Mouse (Mus musculus) kidney, embryonic 16.5 days (tissue): ENCODE results near the gene Gm10959. TPM values are rescaled to one million over a fixed set of nuclear protein-coding genes. Genes with fewer than 3 reads are reported as not detected.

Experiments used
- ATAC-seq: fragments of 200-750 bp; cut with Nextera tagmentation; 2 replicates; pipeline ENCODE4 v1.8.0; 2017; ENCODE audit warnings: moderate TSS enrichment; ENCODE audit not compliant: low FRiP score, low TSS enrichment
- H3K27ac ChIP-seq: fragments of 300-500 bp; sonication (generic); 2 replicates; pipeline ENCODE4 v1.5.1; 2014; ENCODE audit warnings: low read length
- H3K27me3 ChIP-seq: fragments of 300-500 bp; sonication (generic); 2 replicates; pipeline ENCODE4 v1.6.1; 2014; ENCODE audit warnings: low read length, control low read depth, mixed read lengths; ENCODE audit not compliant: insufficient read depth
- H3K36me3 ChIP-seq: fragments of 300-500 bp; sonication (generic); 2 replicates; pipeline ENCODE4 v1.6.1; 2014; ENCODE audit warnings: low read length, control low read depth, mixed read lengths; ENCODE audit not compliant: insufficient read depth
- H3K4me1 ChIP-seq: fragments of 300-500 bp; sonication (generic); 2 replicates; pipeline ENCODE4 v1.6.1; 2014; ENCODE audit warnings: low read length, control low read depth, mixed read lengths; ENCODE audit not compliant: insufficient read depth
- H3K4me2 ChIP-seq: fragments of 300-500 bp; sonication (generic); replicated peaks from 2 replicates; pipeline ENCODE4 v1.6.1; 2014; ENCODE audit warnings: low read depth, low read length
- H3K4me3 ChIP-seq: fragments of 300-500 bp; sonication (generic); 2 replicates; pipeline ENCODE4 v1.5.1; 2014; ENCODE audit warnings: mild to moderate bottlenecking, low read length
- H3K9ac ChIP-seq: fragments of 300-500 bp; sonication (generic); replicated peaks from 2 replicates; pipeline ENCODE4 v1.6.1; 2014; ENCODE audit warnings: low read length
- H3K9me3 ChIP-seq: fragments of 300-500 bp; sonication (generic); 2 replicates; pipeline ENCODE4 v1.6.1; 2016; ENCODE audit warnings: low read length, control low read depth
- WGBS: fragments of 180-500 bp; shearing (Covaris S2); extraction: QIAGEN DNeasy Blood & Tissue Kit; methylation state at CpG from one replicate; pipeline ENCODE4 v1.1.7; 2014; 5-methylcytosine and 5-hydroxymethylcytosine counted together
- polyA plus RNA-seq: library from polyadenylated mRNA; unstranded; fragments of >200 nt; fragmentation: Nextera tagmentation; extraction: Ambion mirVana; gene quantifications from 2 replicates; pipeline ENCODE4 v1.2.1, GENCODE M21; 2015

The Gm10959 gene
- polyA plus RNA-seq, 1 experiment from 2014 or later, result not detected

GRCm38 (mm10) chr3:122895189-122895731 lies 23.9 kb downstream of the Gm10959 start:
- H3K27ac ChIP-seq, result no peak overlapping the region
- no peaks in the 10 kb centered on the region for H3K36me3 ChIP-seq
- WGBS, result 82% methylated on average over 11 of the region's 11 CpGs
- H3K9me3 ChIP-seq, result no peaks in the 10 kb centered on the region
- H3K4me2 ChIP-seq, result no peak overlapping the region
- no peak overlapping the region for H3K4me3 ChIP-seq
- no peaks in the 10 kb centered on the region for H3K27me3 ChIP-seq
- H3K9ac ChIP-seq, result no peak overlapping the region
- no peaks in the 10 kb centered on the region for H3K4me1 ChIP-seq
- ATAC-seq, result no peak

- 87% methylated on average over 3 of the region's 3 CpGs for WGBS
- no peak within 1 kb of the TSS for H3K27ac ChIP-seq
- H3K4me2 ChIP-seq, result no peak within 1 kb of the TSS
- H3K4me3 ChIP-seq, result no peak within 1 kb of the TSS
- no peak within 1 kb of the TSS for H3K9ac ChIP-seq
- no peak for ATAC-seq
- H3K36me3 ChIP-seq, result no peaks in the 10 kb centered on the region
- H3K4me1 ChIP-seq, result no peaks in the 10 kb centered on the region
- no peaks in the 10 kb centered on the region for H3K9me3 ChIP-seq
- no peaks in the 10 kb centered on the region for H3K27me3 ChIP-seq
Observed at GRCm38 (mm10) chr3:122894772-122895171, 24.4 kb downstream of the Gm10959 start, which contains the start of gene Fabp2. TSS of gene Fabp2 (plus strand) at chr3:122895072.

- ATAC-seq, result no peak
- Histone ChIP-seq H3K9ac (no peak overlapping the region), H3K27me3 (no peaks in the 10 kb centered on the region), H3K4me3 (no peak overlapping the region), H3K27ac (no peak overlapping the region), H3K4me2 (no peak overlapping the region), H3K9me3 (no peaks in the 10 kb centered on the region), H3K4me1 (no peaks in the 10 kb centered on the region), H3K36me3 (no peaks in the 10 kb centered on the region)
- WGBS, result 80% methylated on average over 5 of the region's 5 CpGs
Observed at GRCm38 (mm10) chr3:122888371-122888819, 30.8 kb downstream of the Gm10959 start.

- no peak overlapping the region for H3K4me2 ChIP-seq
Observed at GRCm38 (mm10) chr3:122887505-122888301, 31.5 kb downstream of the Gm10959 start.

GRCm38 (mm10) chr3:122878705-122879315 lies 40.4 kb downstream of the Gm10959 start:
- no peaks in the 10 kb centered on the region for H3K36me3 ChIP-seq
- 85% methylated on average over 8 of the region's 8 CpGs for WGBS
- no peak for ATAC-seq
- H3K4me1 ChIP-seq, result no peaks in the 10 kb centered on the region
- no peaks in the 10 kb centered on the region for H3K27me3 ChIP-seq
- H3K27ac ChIP-seq, result no peak overlapping the region
- no peak overlapping the region for H3K4me2 ChIP-seq
- no peak overlapping the region for H3K9ac ChIP-seq
- H3K9me3 ChIP-seq, result no peaks in the 10 kb centered on the region
- H3K4me3 ChIP-seq, result no peak overlapping the region

More at GRCm38 (mm10) chr3:122887505-122888301, 31.5 kb downstream of the Gm10959 start:
- Histone ChIP-seq H3K9me3 (no peaks in the 10 kb centered on the region), H3K4me1 (no peaks in the 10 kb centered on the region), H3K27me3 (no peaks in the 10 kb centered on the region), H3K36me3 (no peaks in the 10 kb centered on the region), H3K4me3 (no peak overlapping the region), H3K9ac (no peak overlapping the region), H3K27ac (no peak overlapping the region)
- ATAC-seq, result no peak
- 77% methylated on average over 4 of the region's 4 CpGs for WGBS

- 88% methylated on average over 3 of the region's 3 CpGs for WGBS
- Histone ChIP-seq H3K4me1 (no peaks in the 10 kb centered on the region), H3K4me3 (no peak overlapping the region), H3K4me2 (no peak overlapping the region), H3K27ac (no peak overlapping the region), H3K27me3 (no peaks in the 10 kb centered on the region), H3K9me3 (0 out of 2 replicates have a peak, but pooled peaks cover 2% of the 10 kb centered on the region), H3K9ac (no peak overlapping the region), H3K36me3 (no peaks in the 10 kb centered on the region)
- ATAC-seq, result no peak
Observed at GRCm38 (mm10) chr3:122877543-122877942, 41.6 kb downstream of the Gm10959 start.

GRCm38 (mm10) chr3:122876870-122877269 lies 42.3 kb downstream of the Gm10959 start:
- Histone ChIP-seq H3K4me2 (no peak overlapping the region), H3K27ac (no peak overlapping the region), H3K9ac (no peak overlapping the region), H3K9me3 (0 out of 2 replicates have a peak, but pooled peaks cover 2% of the 10 kb centered on the region), H3K27me3 (no peaks in the 10 kb centered on the region), H3K4me3 (no peak overlapping the region), H3K4me1 (no peaks in the 10 kb centered on the region), H3K36me3 (no peaks in the 10 kb centered on the region)
- ATAC-seq, result no peak
- WGBS, result 95% methylated on average over 2 of the region's 2 CpGs

- ATAC-seq, result no peak
- Histone ChIP-seq H3K36me3 (no peaks in the 10 kb centered on the region), H3K27me3 (no peaks in the 10 kb centered on the region), H3K4me2 (no peak overlapping the region), H3K9ac (no peak overlapping the region), H3K27ac (no peak overlapping the region), H3K9me3 (0 out of 2 replicates have a peak, but pooled peaks cover 2% of the 10 kb centered on the region), H3K4me3 (no peak overlapping the region), H3K4me1 (no peaks in the 10 kb centered on the region)
- 85% methylated on average over 1 of the region's 1 CpGs for WGBS
Observed at GRCm38 (mm10) chr3:122871596-122871995, 47.6 kb downstream of the Gm10959 start.

GRCm38 (mm10) chr3:122868270-122868669 lies 50.9 kb downstream of the Gm10959 start:
- 100% methylated on average over 1 of the region's 1 CpGs for WGBS

More at GRCm38 (mm10) chr3:122868270-122868669, 50.9 kb downstream of the Gm10959 start:
- Histone ChIP-seq H3K4me1 (no peaks in the 10 kb centered on the region), H3K27me3 (no peaks in the 10 kb centered on the region), H3K4me2 (no peak overlapping the region), H3K27ac (no peak overlapping the region), H3K9me3 (0 out of 2 replicates have a peak, but pooled peaks cover 2% of the 10 kb centered on the region), H3K36me3 (no peaks in the 10 kb centered on the region), H3K4me3 (no peak overlapping the region), H3K9ac (no peak overlapping the region)
- no peak for ATAC-seq
